Mouse (Mus musculus) forebrain, embryonic 11.5 days (tissue): ENCODE data around the gene Prps1l3. TPM values are rescaled to one million over a fixed set of nuclear protein-coding genes. Genes with fewer than 3 reads are reported as not detected.
A peak's percentile ranks its signal among the peaks of the same experiment; 100 is the strongest.

Experiments used
- ATAC-seq: fragments of 200-750 bp; cut with Nextera tagmentation; replicated peaks from 2 replicates; pipeline ENCODE4 v1.8.0; 2017; ENCODE audit warnings: moderate TSS enrichment; ENCODE audit not compliant: low FRiP score
- DNase-seq: peaks from one replicate; pipeline ENCODE4 v3.0.0-alpha.2; 2017; ENCODE audit warnings: low spot score
- H3K27ac ChIP-seq: fragments of 300-500 bp; sonication (generic); 2 replicates; pipeline ENCODE4 v1.5.1; 2014; ENCODE audit warnings: low read depth, low read length
- H3K27me3 ChIP-seq: fragments of 300-500 bp; sonication (generic); 2 replicates; pipeline ENCODE4 v1.6.1; 2014; ENCODE audit warnings: mild to moderate bottlenecking, low read length, mixed read lengths; ENCODE audit not compliant: control insufficient read depth, insufficient read depth
- H3K36me3 ChIP-seq: fragments of 300-500 bp; sonication (generic); 2 replicates; pipeline ENCODE4 v1.6.1; 2014; ENCODE audit warnings: mild to moderate bottlenecking, low read length, moderate library complexity, mixed read lengths; ENCODE audit not compliant: control insufficient read depth, insufficient read depth
- H3K4me1 ChIP-seq: fragments of 300-500 bp; sonication (generic); replicated peaks from 2 replicates; pipeline ENCODE4 v1.6.1; 2014; ENCODE audit warnings: low read length, mixed read lengths; ENCODE audit not compliant: control insufficient read depth, insufficient read depth
- H3K4me2 ChIP-seq: fragments of 300-500 bp; sonication (generic); 2 replicates; pipeline ENCODE4 v1.6.1; 2014; ENCODE audit warnings: low read depth, mild to moderate bottlenecking, low read length, moderate library complexity, mixed read lengths; ENCODE audit not compliant: severe bottlenecking
- H3K4me3 ChIP-seq: fragments of 300-500 bp; sonication (generic); 2 replicates; pipeline ENCODE4 v1.5.1; 2014; ENCODE audit warnings: low read depth, low read length
- H3K9ac ChIP-seq: fragments of 300-500 bp; sonication (generic); 2 replicates; pipeline ENCODE4 v1.6.1; 2014; ENCODE audit warnings: low read length
- H3K9me3 ChIP-seq: fragments of 300-500 bp; sonication (generic); 2 replicates; pipeline ENCODE4 v1.6.1; 2016; ENCODE audit warnings: low read length, mixed read lengths; ENCODE audit not compliant: control insufficient read depth
- WGBS: fragments of 180-500 bp; shearing (Covaris S2); extraction: QIAGEN DNeasy Blood & Tissue Kit; methylation state at CpG from one replicate; pipeline ENCODE4 v1.1.7; 2014; 5-methylcytosine and 5-hydroxymethylcytosine counted together
- polyA plus RNA-seq: library from polyadenylated mRNA; unstranded; fragments of >200 nt; fragmentation: Nextera tagmentation; extraction: Ambion mirVana; gene quantifications from 2 replicates; pipeline ENCODE4 v1.2.1, GENCODE M21; 2014

Prps1l3 gene
- polyA plus RNA-seq, 1 experiment from 2014 or later = 77.7 TPM

- WGBS = 89% methylated on average over 2 of the region's 8 CpGs
- no peak overlapping the region for H3K4me3 ChIP-seq
- no peak for ATAC-seq
Observed at GRCm38 (mm10) chr12:57227776-57228175, 2.4 kb upstream of the Prps1l3 start.

DNA sequence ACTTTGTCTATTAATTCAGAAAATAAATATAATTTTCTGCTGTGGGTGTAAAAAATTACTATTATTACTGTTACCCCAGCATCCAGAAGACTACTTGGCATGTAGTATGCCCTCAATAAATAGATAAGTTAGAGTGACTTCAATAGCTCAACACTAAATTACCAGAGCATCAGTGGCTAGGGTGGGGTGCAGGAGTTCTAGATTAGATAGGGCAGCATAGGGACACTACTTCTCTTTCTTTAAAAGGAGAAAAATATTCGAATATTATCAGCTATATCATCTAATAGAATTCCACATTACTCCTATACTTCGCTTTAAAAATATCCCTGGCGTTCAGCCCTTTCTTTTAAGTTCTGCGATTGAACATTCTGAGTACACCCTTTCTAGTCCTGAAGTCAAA lies 509 bp upstream of the Prps1l3 start:
- H3K4me3 ChIP-seq = peak overlapping the region; percentile 59
- peak overlapping the region; percentile 76 for H3K9ac ChIP-seq
- no peaks in the 10 kb centered on the region for H3K4me1 ChIP-seq
- no peak for ATAC-seq
- peak overlapping the region; percentile 63 for H3K4me2 ChIP-seq
- H3K36me3 ChIP-seq = no peaks in the 10 kb centered on the region
- no peaks in the 10 kb centered on the region for H3K27me3 ChIP-seq
- DNase-seq = no peak
- WGBS = 43% methylated on average over 4 of the region's 4 CpGs
- H3K27ac ChIP-seq = no peak overlapping the region
- no peaks in the 10 kb centered on the region for H3K9me3 ChIP-seq

More at GRCm38 (mm10) chr12:57227776-57228175, 2.4 kb upstream of the Prps1l3 start:
- Histone ChIP-seq H3K36me3 (no peaks in the 10 kb centered on the region), H3K27ac (no peak overlapping the region), H3K4me2 (no peak overlapping the region), H3K27me3 (no peaks in the 10 kb centered on the region), H3K9ac (no peak overlapping the region), H3K4me1 (no peaks in the 10 kb centered on the region), H3K9me3 (no peaks in the 10 kb centered on the region)
- DNase-seq = no peak

DNA sequence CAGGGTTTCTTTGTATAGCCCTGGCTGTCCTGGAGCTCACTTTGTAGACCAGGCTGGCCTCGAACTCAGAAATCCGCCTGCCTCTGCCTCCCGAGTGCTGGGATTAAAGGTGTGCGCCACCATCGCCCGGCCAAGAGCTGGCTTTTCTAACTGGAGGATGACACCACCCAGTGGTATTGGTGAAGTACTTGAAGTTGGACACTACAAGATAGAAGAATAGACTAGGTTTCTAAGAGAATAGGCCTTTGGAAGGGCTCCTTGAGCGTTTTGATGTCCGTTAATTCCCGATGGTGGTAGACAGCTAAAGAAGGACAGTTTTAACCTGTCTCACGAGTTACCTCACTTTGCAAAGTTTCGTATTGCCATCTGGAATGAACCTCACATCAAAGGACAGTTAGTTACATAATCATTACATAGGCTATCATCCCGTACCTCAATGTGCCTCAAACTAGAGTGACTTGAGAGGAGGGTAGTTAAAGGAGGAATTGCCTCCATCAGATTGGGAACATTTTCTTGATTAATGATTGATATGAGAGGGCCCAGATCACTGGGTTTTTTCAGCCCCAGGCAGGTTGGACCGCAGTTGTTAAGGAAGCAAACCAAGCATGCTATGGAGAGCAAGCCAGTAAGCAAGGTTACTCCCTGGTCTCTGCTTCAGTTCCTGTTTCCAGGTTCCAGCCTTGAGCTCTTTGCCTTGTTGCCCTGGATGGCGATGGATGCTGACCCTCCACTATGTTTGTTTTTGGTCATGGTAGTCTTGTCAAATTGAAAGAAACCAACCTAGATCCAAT lies 1.1 kb downstream of the Prps1l3 start:
- DNase-seq = peak; percentile 56
- 80% methylated on average over 14 of the region's 14 CpGs for WGBS
- peak overlapping the region; percentile 63 for H3K4me2 ChIP-seq

DNA sequence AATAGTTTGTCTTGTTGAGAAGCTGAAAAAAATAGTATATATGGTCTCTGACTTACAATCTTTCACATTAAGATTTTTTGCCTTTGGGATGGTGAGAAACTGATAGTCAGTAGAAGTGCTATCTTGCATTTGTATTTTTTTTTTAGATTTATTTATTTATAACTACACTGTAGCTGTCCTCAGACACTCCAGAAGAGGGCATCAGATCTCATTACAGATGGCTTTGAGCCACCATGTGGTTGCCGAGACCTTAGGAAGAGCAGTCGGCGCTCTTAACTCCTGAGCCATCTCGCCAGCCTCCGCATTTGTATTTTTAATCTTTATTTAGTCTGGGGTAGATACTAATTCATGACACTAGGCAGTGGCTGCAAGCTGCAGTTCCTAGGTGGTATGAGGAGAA lies 3.2 kb downstream of the Prps1l3 start:
- DNase-seq = no peak
- Histone ChIP-seq H3K4me3 (no peak overlapping the region), H3K4me1 (no peaks in the 10 kb centered on the region), H3K4me2 (no peak overlapping the region), H3K9me3 (no peaks in the 10 kb centered on the region), H3K36me3 (no peaks in the 10 kb centered on the region), H3K9ac (no peak overlapping the region), H3K27me3 (no peaks in the 10 kb centered on the region), H3K27ac (no peak overlapping the region)
- WGBS = 85% methylated on average over 5 of the region's 5 CpGs
- no peak for ATAC-seq

More for the DNA sequence above, 1.1 kb downstream of the Prps1l3 start:
- Histone ChIP-seq H3K9me3 (no peaks in the 10 kb centered on the region), H3K4me1 (no peaks in the 10 kb centered on the region), H3K4me3 (peak overlapping the region; percentile 59), H3K27me3 (no peaks in the 10 kb centered on the region), H3K36me3 (no peaks in the 10 kb centered on the region), H3K27ac (no peak overlapping the region), H3K9ac (peak overlapping the region; percentile 76; the same call in 1 of the 2 replicates)
- no peak for ATAC-seq

DNA sequence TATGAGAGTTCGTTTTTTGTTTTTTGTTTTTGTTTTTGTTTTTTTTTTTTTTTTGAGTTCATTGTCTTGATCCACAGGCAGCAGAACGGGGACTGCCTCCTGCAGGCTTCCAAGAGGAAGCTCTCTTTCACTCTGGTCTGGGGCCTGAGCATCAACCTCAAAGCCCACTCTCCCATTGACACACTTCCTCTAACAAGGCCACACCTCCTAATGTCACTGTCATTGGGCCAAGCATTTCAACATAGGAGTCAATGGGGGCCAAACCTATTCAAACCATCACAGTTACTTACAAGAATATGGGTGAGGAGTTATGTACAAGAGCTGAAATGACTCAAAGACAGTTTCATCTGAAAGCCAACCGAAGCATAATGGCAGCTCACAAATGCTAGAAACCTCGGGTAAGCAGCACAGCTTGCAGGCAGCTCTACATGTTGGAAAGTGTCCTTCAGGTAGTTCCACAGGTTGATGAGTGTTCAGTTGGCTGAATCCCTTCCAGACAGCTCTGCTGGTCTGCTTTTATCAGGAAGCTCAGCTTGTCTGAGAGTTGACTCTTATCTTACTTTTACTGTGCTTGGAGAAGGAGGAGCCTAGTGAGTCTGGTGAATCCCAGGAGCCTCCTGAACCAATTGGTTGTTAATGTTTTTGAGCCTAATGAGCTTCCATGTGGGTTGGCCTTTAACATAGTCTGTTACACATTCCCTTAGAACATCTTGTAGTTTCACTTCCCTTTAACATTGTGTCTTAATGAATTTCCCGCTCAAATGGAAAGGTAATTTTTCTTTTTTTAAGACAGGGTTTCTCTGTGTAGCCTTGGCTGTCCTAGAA lies 13.7 kb downstream of the Prps1l3 start:
- no peak for ATAC-seq
- Histone ChIP-seq H3K4me3 (no peak overlapping the region), H3K27ac (no peak overlapping the region), H3K9me3 (no peaks in the 10 kb centered on the region), H3K9ac (no peak overlapping the region), H3K36me3 (peaks cover 4% of the 10 kb centered on the region; the same call in 1 of the 2 replicates), H3K4me1 (no peaks in the 10 kb centered on the region), H3K4me2 (no peak overlapping the region), H3K27me3 (no peaks in the 10 kb centered on the region)
- DNase-seq = no peak
- 89% methylated on average over 5 of the region's 5 CpGs for WGBS

DNA sequence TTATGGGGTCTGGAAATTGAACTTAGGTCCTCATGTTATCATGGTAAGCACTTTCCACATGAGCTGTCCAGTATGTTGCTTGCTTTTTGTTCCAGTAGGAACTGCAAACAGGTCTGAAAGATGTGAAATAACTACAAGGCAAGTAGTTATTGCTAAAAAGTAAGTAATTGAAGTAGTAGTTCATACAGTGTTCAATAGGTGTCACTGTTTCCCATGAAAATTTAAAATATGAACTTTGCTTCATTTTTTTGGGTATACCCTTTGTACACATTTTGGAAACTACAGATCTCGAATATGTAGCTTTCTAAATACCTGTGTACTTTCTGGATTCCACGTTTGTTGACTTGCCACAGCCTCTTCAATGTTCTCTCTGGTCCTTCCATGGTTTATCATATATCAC lies 28.4 kb downstream of the Prps1l3 start:
- ATAC-seq (no peak), DNase-seq (no peak)
- H3K4me1 ChIP-seq = no peaks in the 10 kb centered on the region
- 64% methylated on average over 2 of the region's 2 CpGs for WGBS
- H3K36me3 ChIP-seq = no peaks in the 10 kb centered on the region
- H3K27ac ChIP-seq = no peak overlapping the region
- H3K27me3 ChIP-seq = no peaks in the 10 kb centered on the region
- H3K4me2 ChIP-seq = no peak overlapping the region
- H3K9me3 ChIP-seq = no peaks in the 10 kb centered on the region
- H3K9ac ChIP-seq = no peak overlapping the region
- H3K4me3 ChIP-seq = no peak overlapping the region

- Histone ChIP-seq H3K36me3 (no peaks in the 10 kb centered on the region), H3K27ac (no peak overlapping the region), H3K4me1 (no peaks in the 10 kb centered on the region), H3K4me2 (no peak overlapping the region), H3K9me3 (no peaks in the 10 kb centered on the region), H3K9ac (no peak overlapping the region), H3K4me3 (no peak overlapping the region), H3K27me3 (no peaks in the 10 kb centered on the region)
- 71% methylated on average over 1 of the region's 1 CpGs for WGBS
- ATAC-seq (no peak), DNase-seq (no peak)
Observed at GRCm38 (mm10) chr12:57275456-57275855, 45.2 kb downstream of the Prps1l3 start.

GRCm38 (mm10) chr12:57281155-57282114 lies 51.2 kb downstream of the Prps1l3 start:
- Histone ChIP-seq H3K27me3 (no peaks in the 10 kb centered on the region), H3K36me3 (no peaks in the 10 kb centered on the region), H3K4me2 (no peak overlapping the region), H3K4me3 (no peak overlapping the region), H3K9ac (no peak overlapping the region), H3K4me1 (no peaks in the 10 kb centered on the region), H3K27ac (no peak overlapping the region), H3K9me3 (no peaks in the 10 kb centered on the region)
- ATAC-seq (peak; percentile 60; the same call in 1 of the 2 replicates), DNase-seq (no peak)
- WGBS = 46% methylated on average over 3 of the region's 3 CpGs
